Mouse (Mus musculus) heart, postnatal 0 days (tissue): ENCODE measurements around the gene Pla1a.

Experiments used
- CTCF ChIP-seq: IDR thresholded peaks from 2 replicates; pipeline ENCODE4 v1.5.1; 2016; ENCODE audit warnings: antibody characterized with exemption, control low read depth, low read depth
- EP300 ChIP-seq: IDR thresholded peaks from 2 replicates; pipeline ENCODE4 v1.6.1; 2016; ENCODE audit warnings: antibody characterized with exemption, low read depth

DNA sequence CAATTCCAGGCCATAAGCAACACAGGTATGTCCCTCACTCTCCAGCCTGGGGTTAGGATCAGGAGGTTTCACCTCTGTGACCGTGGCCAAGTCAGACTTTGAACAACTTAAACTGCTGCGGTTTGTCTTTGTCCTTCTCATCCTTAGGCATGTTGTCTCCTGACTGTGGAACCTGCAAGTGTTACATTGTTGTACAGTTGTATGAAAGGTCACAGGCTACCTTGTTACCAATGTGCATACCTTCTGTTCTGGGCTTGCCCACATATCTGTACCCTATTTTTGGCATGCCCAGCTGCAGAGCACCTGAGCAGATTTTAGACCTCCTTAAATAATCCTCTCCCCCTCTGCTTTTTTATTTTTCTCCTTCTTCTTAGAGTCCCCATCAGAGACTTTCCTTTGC lies 73.7 kb downstream of the Pla1a start:
- TF ChIP-seq CTCF (no peak), EP300 (no peak)
